Mouse (Mus musculus): ENCODE measurements around the gene Vamp5.

Vamp5 gene

GRCm38 (mm10) chr6:72364009-72364408 lies 16.3 kb downstream of the Vamp5 start:
- no peak for DNase-seq

- peak; percentile 91 for DNase-seq
These were observed 17.9 kb downstream of the Vamp5 start for GRCm38 (mm10) chr6:72362132-72363028.

GRCm38 (mm10) chr6:72361121-72361551 lies 19.1 kb downstream of the Vamp5 start:
- DNase-seq = no peak

GRCm38 (mm10) chr6:72360599-72360935 lies 19.7 kb downstream of the Vamp5 start:
- no peak for DNase-seq

GRCm38 (mm10) chr6:72359891-72360598 lies 20.2 kb downstream of the Vamp5 start:
- no peak for DNase-seq

- DNase-seq = no peak
These were observed 20.9 kb downstream of the Vamp5 start for GRCm38 (mm10) chr6:72359343-72359742.

- no peak for DNase-seq
These were observed 22.0 kb downstream of the Vamp5 start for GRCm38 (mm10) chr6:72358086-72358764.

GRCm38 (mm10) chr6:72357164-72358079 lies 22.8 kb downstream of the Vamp5 start:
- no peak for DNase-seq

GRCm38 (mm10) chr6:72356001-72356532 lies 24.2 kb downstream of the Vamp5 start:
- DNase-seq = no peak

GRCm38 (mm10) chr6:72355066-72355911 lies 25.0 kb downstream of the Vamp5 start, which contains the start of gene Tmem150a:
TSS of gene Tmem150a (plus strand) at chr6:72355447.
- peak; percentile 73 for DNase-seq

- DNase-seq = no peak
These were observed 26.2 kb downstream of the Vamp5 start for GRCm38 (mm10) chr6:72354025-72354424.

GRCm38 (mm10) chr6:72352636-72353405 lies 27.4 kb downstream of the Vamp5 start:
- no peak for DNase-seq

- no peak for DNase-seq
These were observed 30.1 kb downstream of the Vamp5 start for GRCm38 (mm10) chr6:72350214-72350613.

GRCm38 (mm10) chr6:72348411-72348810 lies 31.9 kb downstream of the Vamp5 start:
- DNase-seq = peak; percentile 34

- DNase-seq = peak; percentile 84
These were observed 32.9 kb downstream of the Vamp5 start, which contains the start of gene 0610030E20Rik for GRCm38 (mm10) chr6:72347166-72347941. TSS of gene 0610030E20Rik (plus strand) at chr6:72347317.

GRCm38 (mm10) chr6:72346261-72346660 lies 34.0 kb downstream of the Vamp5 start:
- no peak for DNase-seq

- DNase-seq = no peak
These were observed 34.6 kb downstream of the Vamp5 start for GRCm38 (mm10) chr6:72345633-72346032.

GRCm38 (mm10) chr6:72345074-72345567 lies 35.1 kb downstream of the Vamp5 start, which contains the start of gene Usp39:
TSS of gene Usp39 (minus strand) at chr6:72345184.
- peak; percentile 91 for DNase-seq
